Mouse (Mus musculus) brain, embryonic 14.5 days (tissue): Measurements from ENCODE around the gene Abcc6.

ENCODE experiments used
- CTCF ChIP-seq: fragments of 200-500 bp; IDR thresholded peaks from 2 replicates; pipeline ENCODE4 v1.5.1; 2012; ENCODE audit warnings: inconsistent platforms, mild to moderate bottlenecking, moderate library complexity, borderline replicate concordance; ENCODE audit not compliant: insufficient read depth, insufficient read length; ENCODE audit errors: extremely low read depth
- POLR2A ChIP-seq: fragments of 200-500 bp; IDR thresholded peaks from 2 replicates; pipeline ENCODE4 v1.6.1; 2012; ENCODE audit warnings: mild to moderate bottlenecking, inconsistent platforms, borderline replicate concordance; ENCODE audit not compliant: poor library complexity, insufficient read depth, insufficient read length, severe bottlenecking; ENCODE audit errors: extremely low read depth

- TF ChIP-seq POLR2A, result peak; percentile 93
- peak; percentile 91 for TF ChIP-seq CTCF
Observed at GRCm38 (mm10) chr7:46033109-46033869, 3.2 kb upstream of the Abcc6 start, which contains the start of gene Nomo1.
